Mouse (Mus musculus) heart, adult 11 months (tissue): Measurements from ENCODE around the gene Olfr156.
"Not testable (repeated sequence)": the region's sequence is repeated elsewhere in the genome, so short reads cannot be mapped to it uniquely, and the experiment has no call there.

Experiments used
- DNase-seq: peaks from one replicate; pipeline ENCODE4 v3.0.0; 2022

Olfr156 gene

DNA sequence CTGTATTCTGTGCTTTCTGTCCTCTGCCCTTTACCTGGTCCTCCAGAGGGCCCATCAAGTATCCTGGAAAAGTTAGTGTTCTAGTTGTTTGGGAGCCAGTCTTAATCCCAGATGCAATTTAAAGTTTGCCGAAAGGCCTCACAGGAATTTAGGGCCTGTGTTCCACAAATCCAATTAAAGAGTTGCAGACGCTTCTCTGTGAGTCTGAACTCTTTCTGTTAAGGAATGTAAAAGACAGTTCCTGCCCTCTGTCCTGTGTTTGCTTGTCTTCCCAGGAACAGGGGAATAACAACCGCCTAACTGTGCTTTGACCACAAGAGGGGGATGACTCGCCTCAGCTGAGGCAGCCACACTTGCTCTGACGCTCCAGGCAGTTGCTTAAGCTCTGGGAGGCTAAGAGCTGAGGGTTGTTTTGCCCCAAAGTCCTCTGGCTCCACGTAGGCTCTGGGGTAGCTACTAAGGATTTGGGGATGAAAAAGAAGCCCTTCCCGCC, at the start of gene Olfr156:
TSS of gene Olfr156 (minus strand) at position 51 of the 493 bp plus-strand sequence.
- DNase-seq: peak; percentile 58

DNA sequence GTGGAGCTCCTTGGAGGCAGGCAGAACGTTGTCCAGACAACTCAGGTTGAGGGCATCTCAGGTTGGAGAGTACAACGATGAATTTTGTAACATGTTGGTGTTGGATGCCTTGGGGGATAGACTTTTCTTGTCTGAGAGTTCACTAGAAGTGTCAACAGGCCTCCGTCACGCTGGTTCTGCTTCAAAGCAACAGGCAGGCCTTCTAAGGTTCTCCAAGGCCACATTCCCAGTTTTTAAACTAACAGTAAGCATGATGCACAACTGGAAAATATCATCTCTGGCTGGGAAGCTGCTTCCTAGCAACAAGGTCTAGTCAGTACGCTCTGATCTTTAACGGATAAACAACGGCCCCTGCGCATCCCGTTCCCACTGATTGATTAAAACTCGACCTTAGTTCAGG, 46.1 kb upstream of the Olfr156 start:
- DNase-seq: peak; percentile 61

DNA sequence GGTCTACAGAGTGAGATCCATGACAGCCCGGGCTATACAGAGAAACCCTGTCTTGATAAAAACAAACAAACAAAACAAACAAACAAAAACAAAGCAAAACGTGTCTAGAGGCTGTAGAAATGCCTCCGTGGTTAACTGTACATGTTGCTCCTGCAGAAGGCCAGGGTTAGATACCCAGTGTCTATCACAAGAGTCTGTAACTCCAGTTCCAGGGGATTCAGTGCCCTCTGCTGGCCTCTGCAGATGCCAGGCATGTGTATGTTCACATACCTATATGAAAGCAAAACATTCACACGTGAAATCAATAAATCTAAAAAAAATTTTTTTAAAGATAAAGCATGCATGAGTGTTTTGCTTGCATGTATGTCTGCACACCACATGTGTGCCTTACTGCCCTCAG, 39.6 kb upstream of the Olfr156 start:
- DNase-seq: peak; percentile 75

DNA sequence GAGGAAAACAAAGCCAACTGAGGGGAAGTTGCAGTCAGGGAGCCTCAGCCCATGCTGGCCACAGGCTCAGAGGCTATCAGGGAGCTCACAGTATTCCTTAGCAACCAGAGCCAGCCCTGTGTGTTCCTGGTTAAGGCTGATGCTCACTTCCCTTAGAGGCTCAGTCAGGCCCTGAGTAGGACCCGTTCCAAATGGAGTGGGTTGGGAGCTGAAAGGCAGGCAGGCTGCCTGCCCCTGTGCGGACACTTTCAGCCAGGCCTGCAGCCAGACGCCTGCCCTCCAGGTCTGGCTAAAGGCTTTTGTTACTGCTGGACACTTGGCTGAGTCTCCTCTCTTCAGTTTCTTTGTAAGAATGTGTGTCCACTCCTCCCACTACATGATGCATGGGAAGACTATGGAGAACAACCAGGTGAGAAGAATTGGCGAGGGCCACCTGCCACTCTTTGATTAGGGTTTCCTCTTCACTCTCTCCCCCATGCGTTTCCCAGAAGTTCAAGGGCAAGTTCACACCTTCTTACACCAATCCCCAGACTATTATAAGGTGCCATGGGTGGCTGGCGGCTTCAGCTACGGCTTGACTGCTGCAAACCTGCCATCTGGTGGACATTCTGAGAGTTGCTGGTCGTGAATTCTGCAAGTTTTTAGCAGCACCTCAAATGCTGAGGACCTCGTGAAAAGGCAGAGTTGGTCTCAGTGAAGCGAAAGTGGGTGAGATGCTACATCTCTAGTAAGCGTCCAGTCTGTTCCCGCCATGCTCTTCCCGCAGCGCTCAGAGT, 37.2 kb upstream of the Olfr156 start:
- DNase-seq: peak; percentile 90

DNA sequence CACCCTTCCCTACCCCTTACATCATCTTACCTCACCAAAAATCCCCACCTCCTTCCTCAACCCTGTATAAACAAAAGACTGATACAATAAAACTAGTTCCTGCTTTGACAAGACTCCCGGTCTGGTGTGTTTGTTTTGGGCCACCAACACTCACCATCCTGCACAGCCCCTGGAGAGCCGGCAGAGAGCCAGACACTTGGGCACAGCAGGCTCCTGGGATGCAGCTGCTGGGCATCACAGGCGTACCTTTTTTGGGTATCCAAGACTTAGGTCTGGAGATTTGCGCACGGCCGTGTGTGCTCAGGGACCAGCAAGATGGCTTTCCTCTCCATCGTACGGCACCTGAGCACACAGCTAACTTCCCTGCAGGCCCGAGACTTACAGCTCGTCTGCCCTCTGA, 36.2 kb upstream of the Olfr156 start:
- peak; percentile 84 for DNase-seq

DNA sequence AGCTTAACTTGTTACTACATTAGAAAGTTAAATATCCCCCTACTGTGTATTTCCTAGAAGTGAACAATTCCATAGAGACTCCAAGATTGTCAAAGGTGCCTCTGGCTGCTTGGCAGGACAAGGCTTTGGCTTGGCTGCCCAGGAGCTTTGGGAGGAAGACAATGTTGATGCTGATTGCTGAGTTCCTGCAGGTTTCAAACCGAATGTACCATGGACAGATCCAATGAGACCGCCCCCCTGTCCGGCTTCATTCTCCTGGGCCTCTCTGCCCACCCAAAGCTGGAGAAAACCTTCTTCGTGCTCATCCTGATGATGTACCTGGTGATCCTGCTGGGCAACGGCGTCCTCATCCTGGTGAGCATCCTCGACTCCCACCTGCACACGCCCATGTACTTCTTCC, 30.4 kb upstream of the Olfr156 start:
- peak; percentile 58 for DNase-seq

DNA sequence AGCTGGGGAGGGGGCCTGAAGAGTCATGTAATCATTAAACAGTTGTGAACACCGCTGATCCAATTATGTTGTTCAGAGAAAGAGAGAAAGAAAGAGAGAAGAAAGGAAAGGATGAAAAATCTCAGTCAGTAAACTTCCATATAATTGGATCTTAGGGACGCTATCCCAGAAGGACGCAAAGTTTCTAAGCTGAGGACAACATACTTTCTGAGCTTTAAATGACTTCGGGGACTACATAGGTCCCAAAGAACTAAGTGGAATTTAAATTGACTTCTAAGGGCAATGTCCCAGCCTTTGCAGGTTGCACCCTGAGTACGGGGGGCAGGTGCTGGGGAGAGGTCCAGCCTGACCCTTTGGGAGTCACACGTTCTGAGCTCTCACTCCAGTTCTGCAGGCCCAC, 27.6 kb upstream of the Olfr156 start, which contains the start of gene Olfr155:
TSS of gene Olfr155 (plus strand) at position 301 of the 400 bp plus-strand sequence.
- DNase-seq: no peak

DNA sequence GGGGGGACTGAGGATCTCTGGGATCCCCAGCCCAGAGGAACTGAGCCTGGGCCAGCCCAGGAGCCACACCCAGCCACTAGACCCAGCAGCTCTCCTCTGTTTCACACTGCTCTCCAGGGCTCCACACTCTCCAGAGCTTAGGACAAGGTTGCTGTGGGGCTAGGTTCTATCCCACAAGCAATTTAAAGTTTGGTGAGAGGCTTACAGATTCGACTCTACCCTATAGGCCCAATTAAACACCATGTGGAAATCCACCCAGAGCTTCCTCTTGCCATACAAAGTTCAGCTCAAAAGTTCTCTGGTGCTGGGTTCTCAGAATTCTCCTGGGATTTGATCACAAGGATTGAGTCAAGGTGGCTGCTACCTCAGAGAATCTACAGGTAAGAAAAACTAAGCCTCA, 16.4 kb upstream of the Olfr156 start, which contains the start of gene Olfr157:
TSS of gene Olfr157 (minus strand) at position 101 of the 400 bp plus-strand sequence.
- DNase-seq: no peak

DNA sequence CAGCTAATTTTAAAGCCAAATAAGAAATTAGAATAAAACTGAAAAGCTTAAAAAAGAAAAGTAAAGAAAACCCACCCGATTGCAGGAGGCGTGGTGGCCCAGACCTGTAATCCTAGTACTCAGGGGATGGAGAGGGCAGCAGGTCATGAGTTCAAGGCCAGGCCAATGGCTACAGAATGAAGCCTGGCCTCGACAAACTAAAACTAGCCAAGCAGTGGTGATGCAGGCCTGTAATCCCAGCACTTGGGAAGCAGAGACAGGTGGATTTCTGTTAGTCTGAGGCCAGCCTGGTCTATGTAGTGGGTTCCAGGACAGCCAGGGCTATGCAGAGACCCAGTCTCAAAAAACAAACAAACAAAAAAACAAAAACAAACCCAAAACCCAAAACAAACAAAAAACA, 14.6 kb upstream of the Olfr156 start:
- DNase-seq: peak; percentile 58

DNA sequence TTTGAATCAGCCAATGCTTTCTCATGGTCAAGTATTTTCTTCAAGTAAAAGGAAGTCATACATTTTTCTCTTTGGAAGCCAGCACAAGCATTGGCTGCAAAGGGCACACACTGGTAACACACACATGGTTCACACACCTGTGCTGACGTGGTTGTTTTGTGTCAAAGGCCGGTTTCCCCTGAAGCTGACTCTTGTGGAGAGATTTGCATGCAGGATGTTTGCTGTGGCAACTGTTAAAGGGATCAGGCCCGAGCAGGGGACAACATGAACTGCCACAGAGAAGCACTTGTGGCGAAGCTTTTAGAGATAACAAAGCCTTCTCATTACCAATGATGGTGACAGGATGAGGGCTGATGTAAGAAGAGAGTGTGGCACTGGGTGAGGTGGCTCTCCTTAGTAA, 11.1 kb upstream of the Olfr156 start:
- peak; percentile 69 for DNase-seq

DNA sequence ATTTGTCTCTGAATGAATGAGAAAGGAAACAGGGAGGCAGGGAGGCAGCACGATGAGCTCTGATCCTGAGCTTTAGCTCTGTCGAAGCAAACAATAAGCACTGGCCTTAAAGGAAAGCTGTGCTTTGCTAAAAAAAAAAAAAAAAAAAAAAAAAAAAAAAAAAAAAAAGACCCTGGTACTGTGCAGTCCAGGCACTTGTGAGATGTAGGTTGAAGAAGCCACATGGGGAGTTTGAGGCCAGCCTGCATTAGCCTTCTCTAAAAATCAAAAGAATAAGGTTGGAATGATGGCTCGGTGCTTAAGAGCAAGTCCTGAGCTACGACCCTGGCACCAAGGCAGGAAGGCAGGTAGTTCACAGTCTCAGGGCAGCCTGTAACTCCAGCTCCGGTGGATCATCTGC, 10.1 kb upstream of the Olfr156 start:
- peak; percentile 13 for DNase-seq

DNA sequence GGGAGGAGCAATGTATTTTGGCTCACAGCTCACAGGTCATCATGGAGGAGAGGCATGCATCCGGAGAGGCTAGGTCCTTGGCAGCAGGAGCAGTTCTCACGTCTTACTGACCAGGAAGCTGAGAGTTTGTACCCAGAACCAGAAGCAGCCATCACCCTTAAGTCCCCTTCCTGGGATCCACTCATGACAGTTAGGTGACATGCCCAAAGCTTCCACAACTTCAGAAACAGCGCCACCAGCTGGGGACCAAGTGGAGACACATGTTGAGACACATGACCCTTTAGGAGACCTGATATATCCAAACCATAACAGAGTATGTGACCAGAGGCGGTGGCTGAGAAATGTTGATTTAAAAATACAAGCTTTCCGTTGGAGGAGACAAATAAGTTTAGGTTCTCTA, 8.3 kb upstream of the Olfr156 start:
- DNase-seq: peak; percentile 62

DNA sequence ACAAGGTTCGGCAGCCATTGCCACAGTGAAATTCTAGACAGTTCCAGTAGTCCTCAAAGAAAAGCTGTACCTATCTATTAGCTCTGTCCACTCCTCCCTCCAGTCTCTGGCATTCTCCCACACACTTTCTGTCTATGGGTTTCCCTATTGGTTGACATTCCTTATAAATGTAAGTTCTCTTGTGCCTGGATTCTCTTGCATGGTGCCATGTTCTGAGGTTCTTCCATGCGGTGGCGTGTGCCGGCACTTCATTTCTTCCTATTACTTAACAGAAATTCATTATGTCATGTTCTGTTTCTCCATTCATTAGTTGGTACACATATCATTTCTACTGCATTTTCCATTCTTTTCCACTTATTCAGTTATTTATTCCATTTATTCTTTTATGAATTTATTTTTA, 5.1 kb upstream of the Olfr156 start:
- DNase-seq: no peak

DNA sequence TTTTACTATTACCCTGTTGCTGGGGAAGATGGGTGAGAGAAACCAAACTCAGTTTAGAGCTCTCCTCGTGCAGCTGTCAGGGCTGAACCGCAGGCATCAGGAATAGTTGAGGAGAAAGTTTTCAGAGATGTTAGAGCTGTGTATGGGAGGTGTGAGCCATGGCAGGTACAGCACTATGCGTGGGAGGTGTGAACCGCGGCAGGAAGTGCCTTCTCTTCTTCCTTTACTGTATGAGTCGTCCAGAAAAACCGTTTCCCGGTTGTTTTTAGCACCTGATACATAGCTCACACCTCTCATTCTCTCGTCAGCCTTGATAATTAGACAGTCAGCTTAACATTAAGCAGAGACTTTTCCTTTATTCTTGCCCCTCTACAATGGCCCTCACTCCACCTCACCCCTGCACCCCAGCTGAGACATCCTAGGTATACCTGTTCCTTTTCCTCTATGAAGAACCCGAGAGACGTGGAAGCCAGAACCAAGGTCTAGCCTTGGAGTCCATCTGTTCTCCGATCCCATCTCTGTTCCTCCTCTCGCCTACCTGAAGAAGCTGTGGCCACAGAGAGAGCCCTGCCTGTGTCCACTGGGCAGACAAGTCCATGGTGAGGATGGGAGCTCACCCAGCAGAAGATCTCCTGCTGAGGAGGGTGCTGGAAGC, 672 bp downstream of the Olfr156 start:
- DNase-seq: peak; percentile 78

DNA sequence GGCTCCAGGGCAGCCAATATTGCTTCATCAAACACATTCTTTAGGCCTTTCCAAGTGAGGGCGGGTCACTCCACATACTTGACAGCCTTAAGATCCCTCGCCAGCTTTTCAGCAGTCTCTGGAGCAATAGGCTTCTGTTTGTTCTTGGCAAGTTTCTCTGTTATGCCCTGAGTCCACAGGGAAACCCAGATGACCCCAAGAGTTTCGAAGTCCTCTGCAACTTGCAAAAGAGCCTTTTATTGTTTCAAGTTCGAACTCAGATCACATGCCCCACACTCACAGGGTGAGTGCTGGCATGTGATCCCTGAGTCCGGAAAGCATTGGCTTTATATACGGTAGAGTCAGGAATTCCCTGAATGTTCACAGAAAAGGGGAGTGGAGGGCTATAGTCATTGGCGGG, 24.8 kb downstream of the Olfr156 start:
- DNase-seq: no peak

DNA sequence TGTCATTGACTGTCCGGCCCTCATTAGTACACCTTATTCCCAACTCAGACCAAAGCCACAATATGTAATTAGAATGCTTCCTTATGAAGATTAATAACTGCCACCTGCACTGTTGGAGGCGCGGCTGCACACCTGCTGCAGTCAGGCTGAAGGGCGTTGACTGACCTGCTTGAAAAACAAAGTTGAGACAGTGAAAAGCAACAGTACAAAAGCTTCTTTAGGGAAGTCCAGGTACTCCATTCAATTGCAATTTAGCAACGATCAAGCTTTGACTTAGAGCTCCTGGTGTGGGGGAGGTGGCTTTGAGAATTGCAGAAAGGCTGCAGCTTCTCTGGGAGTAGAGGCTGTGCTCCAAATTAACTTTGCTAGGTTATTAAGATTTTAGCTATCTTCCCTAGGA, 27.9 kb downstream of the Olfr156 start:
- not testable (repeated sequence) for DNase-seq

DNA sequence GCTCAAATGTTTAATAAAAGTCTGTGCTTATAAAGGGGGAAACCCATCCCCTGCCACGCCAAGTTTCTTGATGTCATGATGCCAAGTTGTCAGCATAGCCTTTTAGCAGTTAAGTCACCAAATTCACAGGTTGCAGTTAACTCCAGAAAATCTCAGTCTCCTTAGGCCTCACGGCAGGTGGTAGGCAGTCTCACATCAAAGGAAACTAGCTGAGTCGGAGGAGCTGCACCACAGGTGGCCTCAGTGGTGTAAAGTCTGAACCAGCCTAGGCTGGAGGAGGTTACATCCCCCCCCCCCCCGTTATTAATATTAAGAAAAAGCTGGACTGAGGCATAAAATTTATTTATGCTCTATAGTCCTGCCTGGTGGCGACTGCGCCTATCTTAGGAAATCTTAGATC, 28.4 kb downstream of the Olfr156 start:
- no peak for DNase-seq

DNA sequence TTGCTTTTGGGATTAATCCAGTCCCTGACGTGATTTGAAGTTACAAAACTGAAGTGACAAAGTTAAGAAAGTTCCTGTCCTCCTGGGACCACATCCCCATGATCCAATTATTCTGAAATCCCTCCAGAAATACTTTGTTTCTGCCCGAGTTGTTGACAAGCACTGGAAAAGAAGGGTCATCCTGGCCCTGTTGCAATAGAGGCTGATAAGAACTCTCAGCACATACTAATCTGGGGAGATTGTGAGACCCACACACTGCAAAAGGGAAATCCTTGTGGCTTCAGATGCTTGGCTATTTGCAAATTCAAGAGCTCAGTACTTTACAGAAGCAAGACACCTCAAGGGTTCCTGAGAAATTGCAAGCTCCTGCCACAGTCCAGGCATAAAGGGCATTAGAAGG, 51.4 kb downstream of the Olfr156 start:
- DNase-seq: peak; percentile 90

DNA sequence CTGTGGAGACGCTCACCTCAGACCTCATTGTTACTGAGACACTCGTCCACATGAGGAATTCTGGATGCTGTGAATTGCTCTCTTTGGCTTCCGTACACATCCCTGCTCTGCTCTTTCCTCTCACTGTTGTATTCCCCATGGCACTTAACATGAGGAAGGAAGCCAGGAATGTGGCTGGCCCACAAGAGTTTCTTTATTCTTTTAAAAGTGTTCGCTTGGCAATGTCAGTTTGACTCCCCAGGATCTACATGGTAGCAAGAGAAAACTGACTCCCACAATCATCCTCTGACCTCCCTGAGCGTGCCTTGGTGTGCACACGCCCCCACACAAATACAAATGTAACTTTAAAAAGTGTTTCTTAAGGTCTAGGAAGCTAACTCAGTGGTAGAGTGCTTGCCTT, 52.1 kb downstream of the Olfr156 start:
- DNase-seq: peak; percentile 76

DNA sequence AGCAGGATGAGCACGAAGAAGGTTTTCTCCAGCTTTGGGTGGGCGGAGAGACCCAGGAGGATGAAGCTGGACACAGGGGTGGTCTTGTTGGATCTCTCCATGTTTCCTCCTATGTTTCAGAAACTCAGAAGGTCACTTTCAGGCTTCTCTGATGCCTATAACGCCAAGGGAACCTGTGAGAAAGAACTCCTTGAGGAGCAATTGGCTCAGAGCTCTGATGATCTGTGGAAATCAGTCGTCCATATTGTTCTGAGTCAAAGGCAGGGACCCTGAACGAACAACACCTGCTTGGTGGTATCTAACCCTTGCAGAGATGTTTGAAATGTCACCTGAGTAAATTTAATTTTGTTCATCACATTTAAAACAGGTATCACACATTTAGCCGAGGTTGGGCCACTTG, 52.8 kb downstream of the Olfr156 start, which contains the start of gene Olfr159:
TSS of gene Olfr159 (minus strand) at position 101 of the 400 bp plus-strand sequence.
- DNase-seq: no peak
